Mouse (Mus musculus) megakaryocyte progenitor cell, adult 5-6 weeks (primary cell): ENCODE measurements at regions not wholly inside any gene's neighbourhood (a gene's known extent, or its start where the extent isn't known, plus 50 kb on each side); places are given as distances from the start of the nearest gene placed in this dataset.

Experiments
- ATAC-seq: replicated peaks from 2 replicates; pipeline ENCODE4 v1.8.0; 2016; ENCODE audit warnings: mild to moderate bottlenecking, moderate TSS enrichment, inconsistent platforms; ENCODE audit not compliant: poor library complexity

DNA sequence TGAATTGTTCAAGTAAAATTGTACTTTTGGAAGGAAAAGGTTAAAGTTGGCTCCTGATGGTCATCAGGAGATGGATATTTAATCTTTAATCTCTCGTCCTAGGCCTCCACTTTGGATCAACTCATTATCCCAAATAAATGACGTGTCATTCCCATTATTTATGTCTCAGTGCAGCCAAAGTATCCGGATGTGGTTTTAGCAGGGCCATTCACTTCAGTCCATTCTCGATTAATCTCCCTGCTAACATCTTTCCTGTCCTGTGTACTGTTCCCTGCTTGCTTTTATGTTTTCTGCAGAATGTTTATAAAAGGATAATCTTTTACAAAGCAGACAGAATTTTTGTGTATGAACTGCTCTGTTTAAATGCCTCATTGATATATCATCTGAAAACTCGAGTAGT is 60.4 kb upstream of the Prox1 start:
- no peak for ATAC-seq

GRCm38 (mm10) chr1:190220417-190220816 is 49.9 kb upstream of the Prox1 start:
- ATAC-seq: no peak
